Mouse (Mus musculus): ENCODE data around the gene Nfix. TPM values are rescaled to one million over a fixed set of nuclear protein-coding genes. Genes with fewer than 3 reads are reported as not detected.

Nfix gene
- 100 to 1,000 TPM; 674 to 782 TPM for total RNA-seq (2021)

- peak; percentile 70 for DNase-seq
- intact Hi-C loops (cut with DNase I), result no loop called here
Observed at GRCm38 (mm10) chr8:84799999-84800831, at the start of gene Nfix. Gene Nfix, minus strand, starts transcription at chr8:84800344.

- intact Hi-C loops (cut with DNase I), result no loop called here
- DNase-seq, result no peak
Observed at GRCm38 (mm10) chr8:84847684-84848435, 47.7 kb upstream of the Nfix start.

GRCm38 (mm10) chr8:84846722-84847572, 46.8 kb upstream of the Nfix start, which contains the start of gene Calr:
Gene Calr, minus strand, starts transcription at chr8:84846934.
- peak; percentile 100 for DNase-seq
- intact Hi-C loops (cut with DNase I), result no loop called here

GRCm38 (mm10) chr8:84846094-84846721, 46.1 kb upstream of the Nfix start:
- DNase-seq, result peak; percentile 45
- intact Hi-C loops (cut with DNase I), result no loop called here

- intact Hi-C loops (cut with DNase I), result no loop called here
- peak; percentile 67 for DNase-seq
Observed at GRCm38 (mm10) chr8:84845355-84846093, 45.4 kb upstream of the Nfix start.

GRCm38 (mm10) chr8:84844397-84845070, 44.4 kb upstream of the Nfix start:
- no peak for DNase-seq

GRCm38 (mm10) chr8:84841514-84841913, 41.4 kb upstream of the Nfix start:
- no peak for DNase-seq
- intact Hi-C loops (cut with DNase I), result no loop called here

More at GRCm38 (mm10) chr8:84844397-84845070, 44.4 kb upstream of the Nfix start:
- intact Hi-C loops (cut with DNase I), result no loop called here

- intact Hi-C loops (cut with DNase I), result no loop called here
- DNase-seq, result peak; percentile 93
Observed at GRCm38 (mm10) chr8:84840248-84840999, 40.3 kb upstream of the Nfix start, which contains the start of gene Rad23a. Gene Rad23a, minus strand, starts transcription at chr8:84840665.

- no peak for DNase-seq
- intact Hi-C loops (cut with DNase I), result no loop called here
Observed at GRCm38 (mm10) chr8:84839875-84840247, 39.7 kb upstream of the Nfix start.

GRCm38 (mm10) chr8:84839411-84839810, 39.3 kb upstream of the Nfix start:
- intact Hi-C loops (cut with DNase I), result no loop called here
- no peak for DNase-seq

- intact Hi-C loops (cut with DNase I), result no loop called here
- no peak for DNase-seq
Observed at GRCm38 (mm10) chr8:84838513-84838912, 38.4 kb upstream of the Nfix start.

GRCm38 (mm10) chr8:84837912-84838470, 37.8 kb upstream of the Nfix start:
- DNase-seq, result no peak
- intact Hi-C loops (cut with DNase I), result no loop called here

GRCm38 (mm10) chr8:84837149-84837911, 37.2 kb upstream of the Nfix start:
- intact Hi-C loops (cut with DNase I), result no loop called here
- DNase-seq, result no peak

GRCm38 (mm10) chr8:84834866-84835855, 35.0 kb upstream of the Nfix start:
- peak; percentile 93 for DNase-seq
- intact Hi-C loops (cut with DNase I), result no loop called here

- intact Hi-C loops (cut with DNase I), result no loop called here
- peak; percentile 69 for DNase-seq
Observed at GRCm38 (mm10) chr8:84834002-84834865, 34.1 kb upstream of the Nfix start.
